Mouse (Mus musculus): ENCODE measurements around the gene Pabpn1. TPM values are rescaled to one million over a fixed set of nuclear protein-coding genes. Genes with fewer than 3 reads are reported as not detected.

The Pabpn1 gene
- 190 and 219 TPM in 2 replicates for polyA plus RNA-seq (2012; rRNA removed)

DNA sequence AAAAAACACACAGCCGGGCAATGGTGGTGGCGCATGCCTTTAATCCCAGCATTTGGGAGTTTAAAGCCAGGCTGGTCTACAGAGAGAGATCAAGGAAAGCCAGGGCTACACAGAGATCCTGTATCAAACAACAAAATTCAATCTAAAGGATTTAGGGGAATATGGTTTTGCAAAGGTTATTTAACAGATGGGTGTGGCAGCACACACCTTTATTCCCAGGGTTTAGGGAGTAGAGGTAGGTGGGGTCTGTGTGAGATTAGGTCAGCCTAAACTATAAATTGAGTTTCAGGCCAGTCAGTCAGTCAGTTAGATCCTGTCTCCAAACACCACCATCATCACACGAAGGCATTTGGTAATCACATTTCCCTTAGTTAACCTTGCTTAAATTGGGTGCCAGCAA lies at the start of gene Pabpn1:
Gene Pabpn1 (plus strand): TSS at position 301 of the 400 bp plus-strand sequence.
- no peak within 1 kb of the TSS for H3K27ac ChIP-seq (ENCODE audit: control insufficient read depth, insufficient read depth, low read length)
- H3K4me3 ChIP-seq (ENCODE audit: control insufficient read depth, insufficient read depth, low read length): no peak within 1 kb of the TSS
- peaks cover 17% of the 10 kb centered on the region for H3K36me3 ChIP-seq (ENCODE audit: control insufficient read depth, insufficient read depth, low read length)

DNA sequence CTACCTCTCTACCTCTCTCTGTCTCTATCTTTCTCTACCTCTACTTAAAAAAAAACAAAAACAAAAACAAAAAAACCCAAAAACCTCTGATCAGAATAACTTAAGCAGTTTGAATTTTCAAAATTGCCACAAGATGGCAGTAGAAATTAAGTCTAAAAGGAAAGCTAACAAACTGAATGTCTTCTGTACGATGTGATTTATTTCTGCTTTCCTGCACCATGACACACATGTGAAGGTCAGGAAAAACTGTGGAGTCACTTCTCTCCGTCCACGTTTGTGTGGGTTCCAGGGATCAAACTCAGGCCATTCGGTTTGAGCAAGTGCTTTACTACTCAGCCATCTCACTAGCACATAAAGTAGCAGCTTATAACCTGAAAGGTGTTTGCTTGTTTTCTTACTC lies 48.8 kb upstream of the Pabpn1 start:
- TF ChIP-seq CTCF (IDR thresholded peaks at IDR 0.05; ENCODE audit: borderline replicate concordance, control insufficient read depth, extremely low read depth, insufficient read depth, low read length, poor library complexity) (no peak), POLR2A (IDR thresholded peaks at IDR 0.05; ENCODE audit: control insufficient read depth, extremely low read depth, insufficient read depth, low read length, poor library complexity) (no peak)
- 1% methylated on average over 4 of the region's 4 CpGs for WGBS
- Histone ChIP-seq H3K27ac (ENCODE audit: control insufficient read depth, insufficient read depth, low read length) (no peak overlapping the region), H3K4me1 (replicated peaks; ENCODE audit: control insufficient read depth, insufficient read depth, low read length) (no peaks in the 10 kb centered on the region), H3K27me3 (ENCODE audit: control insufficient read depth, insufficient read depth, low read length) (no peaks in the 10 kb centered on the region), H3K36me3 (ENCODE audit: control insufficient read depth, insufficient read depth, low read length) (no peaks in the 10 kb centered on the region), H3K4me3 (ENCODE audit: control insufficient read depth, insufficient read depth, low read length) (no peak overlapping the region)
- DNase-seq: no peak

More for the DNA sequence above, at the start of gene Pabpn1:
- 95% methylated on average over 3 of the region's 3 CpGs for WGBS
- TF ChIP-seq POLR2A (IDR thresholded peaks at IDR 0.05; ENCODE audit: control insufficient read depth, extremely low read depth, insufficient read depth, low read length, poor library complexity) (no peak), CTCF (IDR thresholded peaks at IDR 0.05; ENCODE audit: borderline replicate concordance, control insufficient read depth, extremely low read depth, insufficient read depth, low read length, poor library complexity) (no peak)
- H3K4me1 ChIP-seq (replicated peaks; ENCODE audit: control insufficient read depth, insufficient read depth, low read length): peaks cover 2% of the 10 kb centered on the region; the same call in 1 of the 2 replicates
- no peak for DNase-seq
- H3K27me3 ChIP-seq (ENCODE audit: control insufficient read depth, insufficient read depth, low read length): no peaks in the 10 kb centered on the region

DNA sequence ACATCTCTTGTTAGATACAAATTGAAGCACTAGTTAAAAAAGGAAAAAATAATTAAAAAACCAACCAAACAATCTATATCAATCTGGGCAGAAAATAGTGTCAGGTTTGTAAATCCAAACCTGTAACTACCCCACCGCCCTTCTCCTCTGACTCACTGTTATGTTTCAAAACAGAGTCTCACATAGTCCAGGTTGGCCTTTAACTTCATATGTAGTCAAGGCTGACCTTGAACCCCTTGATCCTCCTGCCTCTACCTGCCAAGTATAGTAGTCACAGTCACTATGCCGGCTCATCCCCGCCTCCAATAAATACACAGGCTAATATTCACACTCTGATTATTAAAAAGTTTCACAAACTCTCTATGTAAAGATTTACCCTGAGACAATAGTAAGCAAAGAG lies 36.6 kb upstream of the Pabpn1 start:
- no peaks in the 10 kb centered on the region for H3K27me3 ChIP-seq (ENCODE audit: control insufficient read depth, insufficient read depth, low read length)
- no peak overlapping the region for H3K27ac ChIP-seq (ENCODE audit: control insufficient read depth, insufficient read depth, low read length)
- DNase-seq: no peak
- no peaks in the 10 kb centered on the region for H3K4me1 ChIP-seq (replicated peaks; ENCODE audit: control insufficient read depth, insufficient read depth, low read length)
- TF ChIP-seq CTCF (IDR thresholded peaks at IDR 0.05; ENCODE audit: borderline replicate concordance, control insufficient read depth, extremely low read depth, insufficient read depth, low read length, poor library complexity) (no peak), POLR2A (IDR thresholded peaks at IDR 0.05; ENCODE audit: control insufficient read depth, extremely low read depth, insufficient read depth, low read length, poor library complexity) (no peak)
- H3K4me3 ChIP-seq (ENCODE audit: control insufficient read depth, insufficient read depth, low read length): no peak overlapping the region
- 97% methylated on average over 3 of the region's 3 CpGs for WGBS
- no peaks in the 10 kb centered on the region for H3K36me3 ChIP-seq (ENCODE audit: control insufficient read depth, insufficient read depth, low read length)

DNA sequence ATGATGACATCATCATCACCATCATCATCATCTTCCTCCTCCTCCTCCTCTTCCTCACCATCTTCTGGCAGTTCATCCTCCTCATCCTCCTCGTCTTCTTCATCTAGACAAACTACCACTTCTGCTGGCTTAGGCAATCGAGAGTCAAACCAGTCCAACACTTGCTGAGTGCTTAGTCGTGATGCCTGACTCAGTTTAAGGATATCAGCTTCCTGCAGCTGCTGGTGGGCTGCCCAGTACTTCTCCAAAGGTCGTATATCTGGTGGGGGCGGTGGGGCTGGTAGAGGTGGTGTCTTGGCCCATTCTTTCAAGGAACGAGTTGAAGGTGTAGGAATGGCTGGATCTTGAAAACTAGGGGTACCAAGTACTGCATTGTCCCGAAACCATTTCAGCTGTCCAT lies 35.6 kb upstream of the Pabpn1 start:
- WGBS: 83% methylated on average over 7 of the region's 7 CpGs
- H3K27me3 ChIP-seq (ENCODE audit: control insufficient read depth, insufficient read depth, low read length): no peaks in the 10 kb centered on the region
- DNase-seq: no peak
- H3K27ac ChIP-seq (ENCODE audit: control insufficient read depth, insufficient read depth, low read length): no peak overlapping the region
- no peak overlapping the region for H3K4me3 ChIP-seq (ENCODE audit: control insufficient read depth, insufficient read depth, low read length)
- H3K36me3 ChIP-seq (ENCODE audit: control insufficient read depth, insufficient read depth, low read length): no peaks in the 10 kb centered on the region
- H3K4me1 ChIP-seq (replicated peaks; ENCODE audit: control insufficient read depth, insufficient read depth, low read length): no peaks in the 10 kb centered on the region
- TF ChIP-seq CTCF (IDR thresholded peaks at IDR 0.05; ENCODE audit: borderline replicate concordance, control insufficient read depth, extremely low read depth, insufficient read depth, low read length, poor library complexity) (no peak), POLR2A (IDR thresholded peaks at IDR 0.05; ENCODE audit: control insufficient read depth, extremely low read depth, insufficient read depth, low read length, poor library complexity) (no peak)

DNA sequence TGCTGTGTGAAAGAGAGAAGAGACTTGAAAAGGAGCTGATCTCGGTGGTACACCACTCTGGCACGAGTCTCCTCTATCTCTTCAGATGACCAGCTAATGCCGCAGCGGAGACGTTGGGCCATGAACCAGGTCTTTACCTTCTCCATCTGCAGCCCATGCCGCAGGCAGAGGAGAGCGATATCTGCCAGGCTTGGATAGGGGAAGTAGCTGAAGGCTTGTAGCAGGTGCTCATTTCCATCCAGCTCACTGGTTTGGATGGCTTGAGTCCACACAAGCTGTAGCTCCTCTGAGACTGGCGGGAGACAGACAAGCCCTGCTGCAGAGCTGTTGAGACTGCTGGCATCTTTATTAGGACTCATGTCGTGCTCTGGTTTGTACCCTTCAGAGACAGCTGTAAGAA lies 34.4 kb upstream of the Pabpn1 start:
- Histone ChIP-seq H3K27me3 (ENCODE audit: control insufficient read depth, insufficient read depth, low read length) (no peaks in the 10 kb centered on the region), H3K4me3 (ENCODE audit: control insufficient read depth, insufficient read depth, low read length) (no peak overlapping the region), H3K4me1 (replicated peaks; ENCODE audit: control insufficient read depth, insufficient read depth, low read length) (no peaks in the 10 kb centered on the region), H3K27ac (ENCODE audit: control insufficient read depth, insufficient read depth, low read length) (no peak overlapping the region), H3K36me3 (ENCODE audit: control insufficient read depth, insufficient read depth, low read length) (no peaks in the 10 kb centered on the region)
- no peak for DNase-seq
- TF ChIP-seq POLR2A (IDR thresholded peaks at IDR 0.05; ENCODE audit: control insufficient read depth, extremely low read depth, insufficient read depth, low read length, poor library complexity) (no peak), CTCF (IDR thresholded peaks at IDR 0.05; ENCODE audit: borderline replicate concordance, control insufficient read depth, extremely low read depth, insufficient read depth, low read length, poor library complexity) (no peak)
- WGBS: 97% methylated on average over 9 of the region's 9 CpGs

GRCm38 (mm10) chr14:54860511-54860910 lies 31.8 kb upstream of the Pabpn1 start:
- H3K27ac ChIP-seq (ENCODE audit: control insufficient read depth, insufficient read depth, low read length): no peak overlapping the region
- H3K4me1 ChIP-seq (replicated peaks; ENCODE audit: control insufficient read depth, insufficient read depth, low read length): 0 out of 2 replicates have a peak, but pooled peaks cover 7% of the 10 kb centered on the region
- H3K27me3 ChIP-seq (ENCODE audit: control insufficient read depth, insufficient read depth, low read length): no peaks in the 10 kb centered on the region
- DNase-seq: peak; percentile 69
- no peak overlapping the region for H3K4me3 ChIP-seq (ENCODE audit: control insufficient read depth, insufficient read depth, low read length)
- no peaks in the 10 kb centered on the region for H3K36me3 ChIP-seq (ENCODE audit: control insufficient read depth, insufficient read depth, low read length)
- 33% methylated on average over 2 of the region's 2 CpGs for WGBS
- TF ChIP-seq CTCF (IDR thresholded peaks at IDR 0.05; ENCODE audit: borderline replicate concordance, control insufficient read depth, extremely low read depth, insufficient read depth, low read length, poor library complexity): no peak
- no peak for TF ChIP-seq POLR2A (IDR thresholded peaks at IDR 0.05; ENCODE audit: control insufficient read depth, extremely low read depth, insufficient read depth, low read length, poor library complexity)

Data from thymus, adult 2 months (tissue).